Mouse (Mus musculus): ENCODE results near the gene D630036H23Rik.

GRCm38 (mm10) chr12:36395115-36395514 lies 13.1 kb upstream of the D630036H23Rik start:
- no peak for TF ChIP-seq POLR2A (IDR thresholded peaks at IDR 0.05; ENCODE audit: extremely low read depth, insufficient read depth, low read length)
- TF ChIP-seq CTCF (IDR thresholded peaks at IDR 0.05; ENCODE audit: extremely low read depth, insufficient read depth, low read length) = no peak
